Mouse (Mus musculus) heart, postnatal 10 days (tissue): Measurements from ENCODE around the gene Pet117. TPM values are rescaled to one million over a fixed set of nuclear protein-coding genes. Genes with fewer than 3 reads are reported as not detected.
"Not testable (repeated sequence)": the region's sequence is repeated elsewhere in the genome, so short reads cannot be mapped to it uniquely, and the experiment has no call there.

ENCODE experiments used
- DNase-seq, 2 experiments: peaks; one replicate each; pipeline ENCODE4 v3.0.0; 2021
- intact Hi-C: fragments of 180-260 bp; cut with DNase I; formaldehyde crosslinking; loops from one replicate; pipeline ENCODE4 v1.15.1; 2025
- total RNA-seq, 2 experiments: library from RNA; stranded (reverse); gene quantifications; 2 replicates each; pipeline ENCODE4 v1.2.3; 2021

Gene Pet117
- 10 to 100 TPM in 1 of 2 experiments, 1 to 10 TPM in 1; 9.1 to 14.1 TPM for total RNA-seq

GRCm38 (mm10) chr2:144368400-144369019 lies at the start of gene Pet117, which contains the start of gene Kat14:
Gene Pet117 (plus strand): TSS chr2:144368996.
Gene Kat14 (plus strand): TSS chr2:144368983.
- DNase-seq = peak; percentile 98
- intact Hi-C loops = no loop called here

GRCm38 (mm10) chr2:144324218-144324617 lies 44.6 kb upstream of the Pet117 start:
- no peak for DNase-seq
- intact Hi-C loops = no loop called here

GRCm38 (mm10) chr2:144329451-144329850 lies 39.3 kb upstream of the Pet117 start:
- DNase-seq = no peak
- intact Hi-C loops = no loop called here

- no peak for DNase-seq
- intact Hi-C loops = no loop called here
These were observed 38.9 kb upstream of the Pet117 start for GRCm38 (mm10) chr2:144329937-144330336.

- intact Hi-C loops = no loop called here
- no peak for DNase-seq
These were observed 38.3 kb upstream of the Pet117 start for GRCm38 (mm10) chr2:144330352-144330959.

GRCm38 (mm10) chr2:144330960-144331371 lies 37.8 kb upstream of the Pet117 start:
- intact Hi-C loops = no loop called here
- peak; percentile 16 to 31 for DNase-seq

- peak in 1 of 2 experiments; percentile 14 for DNase-seq
- intact Hi-C loops = no loop called here
These were observed 37.1 kb upstream of the Pet117 start, which contains the start of gene Ovol2 for GRCm38 (mm10) chr2:144331401-144332302. Gene Ovol2 (minus strand): TSS chr2:144332146.

GRCm38 (mm10) chr2:144332486-144332885 lies 36.3 kb upstream of the Pet117 start:
- intact Hi-C loops = no loop called here
- no peak for DNase-seq

- intact Hi-C loops = no loop called here
These were observed 35.5 kb upstream of the Pet117 start for GRCm38 (mm10) chr2:144333138-144333842.

GRCm38 (mm10) chr2:144337230-144337629 lies 31.6 kb upstream of the Pet117 start:
- intact Hi-C loops = no loop called here
- DNase-seq = no peak

More at GRCm38 (mm10) chr2:144333138-144333842, 35.5 kb upstream of the Pet117 start:
- no peak for DNase-seq

GRCm38 (mm10) chr2:144337701-144338100 lies 31.1 kb upstream of the Pet117 start:
- intact Hi-C loops = no loop called here
- no peak for DNase-seq

- DNase-seq, intact Hi-C loops: not testable (repeated sequence)
These were observed 30.6 kb upstream of the Pet117 start for GRCm38 (mm10) chr2:144338149-144338548.

- intact Hi-C loops = no loop called here
- no peak for DNase-seq
These were observed 25.6 kb upstream of the Pet117 start for GRCm38 (mm10) chr2:144343158-144343557.

GRCm38 (mm10) chr2:144348525-144348924 lies 20.3 kb upstream of the Pet117 start:
- no peak for DNase-seq
- intact Hi-C loops = loop anchor here (5.0 kb wide), 1 partner anchor 104 kb away; no protein-coding TSS in a partner anchor

GRCm38 (mm10) chr2:144352843-144353242 lies 16.0 kb upstream of the Pet117 start:
- intact Hi-C loops = no loop called here
- DNase-seq = no peak

- DNase-seq = no peak
- intact Hi-C loops = no loop called here
These were observed 225 bp downstream of the Pet117 start for GRCm38 (mm10) chr2:144369020-144369421.

GRCm38 (mm10) chr2:144369511-144369910 lies 715 bp downstream of the Pet117 start:
- intact Hi-C loops = no loop called here
- no peak for DNase-seq

GRCm38 (mm10) chr2:144371566-144371965 lies 2.8 kb downstream of the Pet117 start:
- no peak for DNase-seq
- intact Hi-C loops = no loop called here

- intact Hi-C loops = no loop called here
These were observed 4.3 kb downstream of the Pet117 start for GRCm38 (mm10) chr2:144373063-144373462.

GRCm38 (mm10) chr2:144375063-144375703 lies 6.4 kb downstream of the Pet117 start:
- DNase-seq = no peak
- intact Hi-C loops = no loop called here

More at GRCm38 (mm10) chr2:144373063-144373462, 4.3 kb downstream of the Pet117 start:
- DNase-seq = no peak
